Mouse (Mus musculus) ovary, postnatal 14 days (tissue): Measurements from ENCODE around the gene Plekhm2.

Experiments
- DNase-seq: peaks from one replicate; pipeline ENCODE4 v3.0.0; 2022; ENCODE audit warnings: low spot score

Plekhm2 gene

GRCm38 (mm10) chr4:141664799-141665198, at the start of gene Plekhm2:
Gene Plekhm2 (minus strand): TSS chr4:141664899.
- DNase-seq, result no peak

- no peak for DNase-seq
These were observed 49.0 kb upstream of the Plekhm2 start for GRCm38 (mm10) chr4:141713598-141714142.

GRCm38 (mm10) chr4:141711250-141711649, 46.6 kb upstream of the Plekhm2 start:
- DNase-seq, result no peak

GRCm38 (mm10) chr4:141708971-141709370, 44.3 kb upstream of the Plekhm2 start:
- no peak for DNase-seq

DNA sequence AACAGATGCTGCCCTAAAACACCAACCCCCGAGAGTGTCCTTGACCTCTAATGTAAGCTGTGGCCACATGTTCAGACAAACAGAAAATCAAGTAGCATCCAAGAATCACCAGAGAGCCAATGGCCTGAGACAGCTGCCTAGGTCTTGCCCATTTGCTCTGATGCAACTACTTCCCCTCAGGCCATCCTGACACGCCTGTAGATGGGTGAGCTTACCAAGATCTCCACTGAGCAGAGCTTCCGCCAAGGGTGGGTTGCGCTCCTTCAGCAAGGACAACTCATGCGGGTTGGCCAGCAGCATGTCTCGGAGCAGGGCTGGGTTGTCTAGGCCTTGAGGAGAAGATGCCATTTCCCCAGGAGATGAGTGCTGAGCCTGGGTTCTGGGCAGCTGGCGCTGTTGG, 43.3 kb upstream of the Plekhm2 start:
- DNase-seq, result no peak

DNA sequence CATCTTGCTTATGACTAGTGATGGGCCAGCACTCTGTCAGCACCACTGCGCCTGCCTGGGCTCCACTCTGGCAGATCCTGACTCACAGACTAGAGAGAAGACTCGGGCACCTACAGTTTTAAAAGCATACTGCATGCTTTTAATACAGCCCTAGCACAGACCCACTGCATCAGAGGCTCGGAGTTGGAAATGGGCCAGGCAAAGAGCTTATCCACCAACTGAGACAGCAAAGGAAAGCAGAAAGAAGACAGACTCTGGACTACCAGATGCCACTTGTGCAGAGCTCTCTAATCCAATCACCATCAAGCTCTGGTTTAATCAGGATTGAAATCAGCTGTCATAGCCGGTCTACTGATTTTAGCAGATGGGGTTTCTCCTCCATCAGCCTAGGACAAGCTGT, 40.6 kb upstream of the Plekhm2 start:
- no peak for DNase-seq

DNA sequence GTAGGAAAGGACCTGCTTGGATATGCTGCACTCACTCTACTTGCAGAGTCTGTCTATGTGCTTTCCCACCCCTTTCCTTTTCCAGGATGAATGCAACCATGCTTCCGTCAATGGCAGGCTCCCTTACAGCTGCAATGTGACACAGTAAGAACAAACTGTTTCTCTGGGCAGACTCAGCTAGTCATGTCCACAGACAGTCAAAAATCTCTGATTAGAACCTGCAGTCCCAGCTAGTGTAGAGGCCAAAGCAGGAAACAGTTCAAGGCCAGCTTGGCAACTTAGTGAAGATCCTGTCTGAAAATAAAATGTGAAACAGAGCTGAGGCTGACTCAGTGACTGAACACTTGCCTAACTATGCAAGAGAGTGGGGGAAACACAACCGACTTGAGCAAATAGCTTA, 39.9 kb upstream of the Plekhm2 start:
- no peak for DNase-seq

DNA sequence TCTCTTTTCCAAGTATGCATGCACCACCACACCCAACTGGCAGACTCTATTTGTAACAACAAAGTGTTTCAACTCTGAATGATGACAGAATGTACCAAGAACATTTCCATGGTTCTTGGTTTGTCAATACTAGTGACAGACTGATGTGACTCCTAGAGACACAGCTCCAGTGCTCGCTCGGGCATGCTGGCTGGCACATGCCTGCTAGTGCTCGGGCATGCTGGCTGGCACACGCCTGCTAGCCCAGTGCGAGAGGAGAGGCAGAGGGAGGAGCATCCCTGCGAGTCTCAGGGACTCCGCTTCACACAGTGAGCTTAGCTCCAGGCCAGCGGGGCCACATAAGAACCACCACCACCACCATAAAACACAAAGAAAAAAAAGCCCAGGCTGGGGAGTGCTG, 30.0 kb upstream of the Plekhm2 start:
- DNase-seq, result no peak

DNA sequence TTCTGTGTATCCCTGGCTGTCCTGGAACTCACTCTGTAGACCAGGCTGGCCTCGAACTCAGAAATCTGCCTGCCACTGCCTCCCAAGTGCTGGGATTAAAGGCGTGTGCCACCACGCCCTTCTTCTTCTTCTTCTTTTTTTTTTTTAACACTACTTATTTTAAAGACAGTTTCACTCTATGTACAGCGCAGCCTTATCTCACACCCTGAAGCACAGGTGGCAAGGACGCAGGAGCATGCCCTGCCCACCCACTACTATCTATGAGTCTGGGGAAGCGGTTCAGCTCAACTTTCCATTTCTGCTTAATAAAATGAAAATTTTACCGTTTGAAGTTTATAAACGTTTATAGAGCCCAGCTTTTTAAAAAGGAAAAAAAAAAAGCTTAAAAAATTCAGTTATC, 23.8 kb upstream of the Plekhm2 start:
- DNase-seq, result no peak

- no peak for DNase-seq
These were observed 21.8 kb upstream of the Plekhm2 start for GRCm38 (mm10) chr4:141686525-141686924.

GRCm38 (mm10) chr4:141686093-141686492, 21.4 kb upstream of the Plekhm2 start:
- DNase-seq, result no peak

GRCm38 (mm10) chr4:141685499-141685898, 20.8 kb upstream of the Plekhm2 start, which contains the start of gene Rsc1a1:
Gene Rsc1a1 (minus strand): TSS chr4:141685599.
- no peak for DNase-seq

- DNase-seq, result no peak
These were observed 18.1 kb upstream of the Plekhm2 start for GRCm38 (mm10) chr4:141682706-141683230.

- DNase-seq, result no peak
These were observed 17.1 kb upstream of the Plekhm2 start for GRCm38 (mm10) chr4:141681767-141682166.

DNA sequence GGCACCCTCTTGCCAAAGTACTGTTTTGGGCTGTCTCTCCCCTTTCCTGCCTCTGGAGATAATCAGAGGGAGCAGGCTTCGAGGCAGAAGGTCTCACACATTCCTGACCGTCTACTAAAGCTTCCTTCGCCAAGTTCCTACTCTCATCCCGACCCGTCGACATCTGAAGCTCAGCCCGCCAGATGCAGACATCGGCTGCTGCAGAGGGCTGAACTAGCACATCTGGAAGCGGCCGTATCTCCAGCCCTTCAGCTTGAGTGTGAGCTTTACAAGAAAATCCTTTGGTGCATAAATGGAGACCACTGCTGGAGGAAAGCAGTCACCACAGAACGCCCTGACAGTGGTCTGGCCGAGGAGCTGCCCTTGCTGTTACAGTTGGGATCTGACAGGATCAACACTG, 16.2 kb upstream of the Plekhm2 start:
- DNase-seq, result no peak

DNA sequence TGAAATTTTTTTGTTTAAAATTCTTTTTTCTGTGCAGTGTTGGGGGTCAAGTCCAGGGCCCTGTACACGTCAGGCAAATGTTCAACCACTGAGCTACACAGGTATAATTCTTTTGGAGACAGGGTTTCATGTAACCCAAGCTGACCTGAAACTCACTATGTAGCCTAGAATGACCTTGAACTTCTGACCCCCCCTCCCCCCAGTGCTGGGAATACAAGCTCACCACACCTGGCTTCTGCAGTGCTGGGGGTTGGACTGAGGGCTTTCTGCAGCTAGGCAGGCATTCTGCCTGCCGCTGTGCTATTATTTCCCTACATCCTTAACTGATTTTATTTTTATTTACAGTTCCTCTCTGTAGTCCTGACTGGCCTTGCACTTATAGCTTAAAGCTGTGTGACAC, 14.3 kb upstream of the Plekhm2 start:
- no peak for DNase-seq

DNA sequence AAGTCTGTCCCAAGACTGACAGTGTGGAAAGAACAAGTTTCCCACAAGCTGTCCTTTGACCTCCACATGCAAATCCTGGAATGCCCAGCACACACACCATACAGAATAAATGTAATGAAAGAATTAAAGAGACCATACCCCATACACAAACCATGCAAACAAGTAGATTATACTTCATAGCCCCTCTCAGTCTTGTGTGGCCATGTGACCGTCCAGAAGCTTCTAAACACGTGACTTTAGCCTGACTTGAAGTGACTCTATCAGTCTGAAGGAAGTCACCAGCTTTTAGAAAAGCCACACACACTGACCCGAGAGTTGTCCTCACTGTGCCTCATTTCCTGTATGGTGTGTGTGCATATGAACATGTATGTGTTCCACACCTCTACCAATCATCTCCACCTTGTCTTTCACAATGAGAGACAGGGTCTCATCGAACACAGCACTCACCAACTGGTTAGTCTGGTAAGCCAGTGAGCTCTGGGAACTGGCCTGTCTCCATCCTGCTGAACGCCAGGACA, 11.8 kb upstream of the Plekhm2 start:
- no peak for DNase-seq

DNA sequence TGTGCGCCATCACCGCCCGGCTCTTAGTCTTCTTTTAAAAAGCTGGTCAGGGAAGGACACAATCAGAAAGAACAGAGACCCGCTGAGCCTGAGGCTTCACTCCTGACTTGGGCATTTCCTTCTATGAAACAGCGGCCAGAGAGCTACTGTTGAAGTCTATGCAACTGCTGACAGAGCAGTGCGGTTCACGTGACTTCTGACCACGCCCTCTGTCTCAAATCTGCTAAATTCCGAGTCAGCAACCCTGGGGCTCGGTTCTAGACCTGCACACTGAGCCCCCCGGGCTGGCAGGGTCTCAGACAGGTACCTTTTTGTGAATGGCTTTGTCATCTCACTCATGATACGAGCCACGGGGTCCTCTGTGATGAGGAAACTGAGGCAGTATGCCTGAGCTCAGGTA, 7.6 kb upstream of the Plekhm2 start:
- DNase-seq, result no peak

DNA sequence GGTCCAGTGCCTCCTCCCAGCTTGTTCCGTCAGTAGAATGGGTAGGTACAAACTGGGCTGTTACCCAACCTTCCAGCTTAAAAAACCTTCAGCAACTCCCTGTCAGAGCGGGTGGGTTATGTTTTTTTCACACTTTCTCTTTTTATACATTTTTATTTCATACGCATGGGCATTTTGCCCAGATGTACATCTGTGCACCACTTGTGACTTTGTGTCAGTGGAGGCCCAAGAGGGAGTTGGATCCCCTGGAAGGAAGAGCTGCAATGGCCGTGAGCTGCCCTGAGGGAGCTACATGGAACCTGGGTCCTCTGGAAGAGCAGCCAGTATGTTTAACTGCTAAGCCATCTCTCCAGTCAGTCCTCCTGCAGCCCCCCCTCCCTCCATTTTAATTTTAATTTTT, 6.7 kb upstream of the Plekhm2 start:
- no peak for DNase-seq

GRCm38 (mm10) chr4:141669898-141670712, 5.4 kb upstream of the Plekhm2 start:
- DNase-seq, result no peak

GRCm38 (mm10) chr4:141664011-141664745, 521 bp downstream of the Plekhm2 start:
- DNase-seq, result peak; percentile 62

GRCm38 (mm10) chr4:141663122-141663931, 1.4 kb downstream of the Plekhm2 start:
- DNase-seq, result no peak
